Mouse (Mus musculus) megakaryocyte, embryonic 14.5 days (primary cell): ENCODE results near the gene Gm10192. TPM values are rescaled to one million over a fixed set of nuclear protein-coding genes. Genes with fewer than 3 reads are reported as not detected.
"Not testable (repeated sequence)": the region's sequence is repeated elsewhere in the genome, so short reads cannot be mapped to it uniquely, and the experiment has no call there.

ENCODE experiments used
- H3K27me3 ChIP-seq: replicated peaks from 2 replicates; pipeline ENCODE3; 2012; ENCODE audit warnings: inconsistent platforms
- H3K36me3 ChIP-seq: replicated peaks from 2 replicates; pipeline ENCODE3; 2012; ENCODE audit warnings: low read length, inconsistent platforms, mixed read lengths
- H3K4me1 ChIP-seq: 2 replicates; pipeline ENCODE4 v1.6.1; 2012; ENCODE audit warnings: inconsistent platforms
- H3K4me3 ChIP-seq: replicated peaks from 2 replicates; pipeline ENCODE3; 2012; ENCODE audit warnings: moderate library complexity, mild to moderate bottlenecking, inconsistent platforms
- H3K9me3 ChIP-seq: 2 replicates; pipeline ENCODE4 v1.6.1; 2012; ENCODE audit warnings: inconsistent platforms
- FLI1 ChIP-seq: IDR thresholded peaks from 2 replicates; pipeline ENCODE4 v1.6.1; 2012; ENCODE audit warnings: low read length, inconsistent platforms, mixed read lengths
- GATA1 ChIP-seq: IDR thresholded peaks from 3 replicates; pipeline ENCODE4 v1.6.1; 2012; ENCODE audit warnings: mixed read lengths, low read length, inconsistent platforms, borderline replicate concordance
- polyA plus RNA-seq: library from polyadenylated mRNA; stranded (reverse); fragments of >175 nt; gene quantifications from 2 replicates; pipeline ENCODE4 v1.2.3, GENCODE M21; 2012; ENCODE audit warnings: low replicate concordance; ENCODE audit not compliant: insufficient read depth

Gene Gm10192
- not detected in 2 replicates for polyA plus RNA-seq

GRCm38 (mm10) chr4:97183066-97183465 is at the start of gene Gm10192:
TSS of gene Gm10192 (minus strand) at chr4:97183166.
- H3K4me3 ChIP-seq, H3K27me3 ChIP-seq, H3K9me3 ChIP-seq, H3K4me1 ChIP-seq, H3K36me3 ChIP-seq: not testable (repeated sequence)

GRCm38 (mm10) chr4:97230411-97231104 is 47.6 kb upstream of the Gm10192 start:
- Histone ChIP-seq H3K36me3 (no peaks in the 10 kb centered on the region), H3K27me3 (no peaks in the 10 kb centered on the region), H3K9me3 (no peaks in the 10 kb centered on the region), H3K4me3 (no peak overlapping the region), H3K4me1 (no peaks in the 10 kb centered on the region)
- TF ChIP-seq FLI1 (no peak), GATA1 (no peak)

- Histone ChIP-seq H3K4me3 (no peak overlapping the region), H3K36me3 (no peaks in the 10 kb centered on the region), H3K9me3 (no peaks in the 10 kb centered on the region), H3K27me3 (no peaks in the 10 kb centered on the region), H3K4me1 (no peaks in the 10 kb centered on the region)
- TF ChIP-seq FLI1: no peak
- TF ChIP-seq GATA1: no peak
Measured at GRCm38 (mm10) chr4:97219701-97220100, 36.7 kb upstream of the Gm10192 start.

- no peak for TF ChIP-seq FLI1
- TF ChIP-seq GATA1: no peak
- H3K9me3 ChIP-seq: no peaks in the 10 kb centered on the region
- H3K27me3 ChIP-seq: no peaks in the 10 kb centered on the region
- no peak overlapping the region for H3K4me3 ChIP-seq
- H3K4me1 ChIP-seq: no peaks in the 10 kb centered on the region
- H3K36me3 ChIP-seq: no peaks in the 10 kb centered on the region
Measured at GRCm38 (mm10) chr4:97217906-97218305, 34.9 kb upstream of the Gm10192 start.

GRCm38 (mm10) chr4:97212514-97212913 is 29.5 kb upstream of the Gm10192 start:
- H3K27me3 ChIP-seq: no peaks in the 10 kb centered on the region
- H3K36me3 ChIP-seq: no peaks in the 10 kb centered on the region
- TF ChIP-seq FLI1 (no peak), GATA1 (no peak)
- H3K9me3 ChIP-seq: no peaks in the 10 kb centered on the region
- no peaks in the 10 kb centered on the region for H3K4me1 ChIP-seq
- H3K4me3 ChIP-seq: no peak overlapping the region

- not testable (repeated sequence) for H3K4me1 ChIP-seq, H3K4me3 ChIP-seq, H3K27me3 ChIP-seq, H3K9me3 ChIP-seq, H3K36me3 ChIP-seq
Measured at GRCm38 (mm10) chr4:97202986-97203385, 20.0 kb upstream of the Gm10192 start.

- no peaks in the 10 kb centered on the region for H3K27me3 ChIP-seq
- no peak for TF ChIP-seq GATA1
- TF ChIP-seq FLI1: no peak
- no peak overlapping the region for H3K4me3 ChIP-seq
Measured at GRCm38 (mm10) chr4:97193176-97193575, 10.2 kb upstream of the Gm10192 start.

GRCm38 (mm10) chr4:97192601-97193000 is 9.6 kb upstream of the Gm10192 start:
- no peak for TF ChIP-seq FLI1
- no peak for TF ChIP-seq GATA1

More at GRCm38 (mm10) chr4:97193176-97193575, 10.2 kb upstream of the Gm10192 start:
- H3K9me3 ChIP-seq: no peaks in the 10 kb centered on the region
- H3K36me3 ChIP-seq: no peaks in the 10 kb centered on the region
- H3K4me1 ChIP-seq: no peaks in the 10 kb centered on the region

GRCm38 (mm10) chr4:97180396-97180795 is 2.6 kb downstream of the Gm10192 start:
- Histone ChIP-seq H3K27me3 (no peaks in the 10 kb centered on the region), H3K4me3 (no peak overlapping the region), H3K4me1 (no peaks in the 10 kb centered on the region), H3K36me3 (no peaks in the 10 kb centered on the region), H3K9me3 (no peaks in the 10 kb centered on the region)
- TF ChIP-seq FLI1 (no peak), GATA1 (no peak)

More at GRCm38 (mm10) chr4:97192601-97193000, 9.6 kb upstream of the Gm10192 start:
- no peaks in the 10 kb centered on the region for H3K9me3 ChIP-seq
- H3K36me3 ChIP-seq: no peaks in the 10 kb centered on the region
- H3K27me3 ChIP-seq: no peaks in the 10 kb centered on the region
- H3K4me1 ChIP-seq: no peaks in the 10 kb centered on the region
- no peak overlapping the region for H3K4me3 ChIP-seq

GRCm38 (mm10) chr4:97156841-97157345 is 26.1 kb downstream of the Gm10192 start:
- H3K4me3 ChIP-seq: no peak overlapping the region
- H3K36me3 ChIP-seq: no peaks in the 10 kb centered on the region
- H3K27me3 ChIP-seq: no peaks in the 10 kb centered on the region
- no peaks in the 10 kb centered on the region for H3K4me1 ChIP-seq
- H3K9me3 ChIP-seq: 0 out of 2 replicates have a peak, but pooled peaks cover 3% of the 10 kb centered on the region
- TF ChIP-seq GATA1 (no peak), FLI1 (no peak)
